Mouse (Mus musculus) layer of hippocampus, adult 18-20 months (tissue): ENCODE measurements around the gene Mrgpre. TPM values are rescaled to one million over a fixed set of nuclear protein-coding genes. Genes with fewer than 3 reads are reported as not detected.

Experiments
- DNase-seq, 2 experiments: peaks; one replicate each; pipeline ENCODE4 v3.0.0; 2022; ENCODE audit warnings: low spot score in 2 of 2
- microRNA-seq, 2 experiments: library from miRNA; unstranded; fragments of <30 nt; microRNA quantifications; one replicate each; pipeline ENCODE4 v1.2.0; 2021
- total RNA-seq, 2 experiments: library from RNA; stranded (reverse); gene quantifications; 2 replicates each; pipeline ENCODE4 v1.2.3; 2021

The Mrgpre gene
- total RNA-seq, 2 experiments from 2014 or later, result 5.4 to 6.9 TPM

DNA sequence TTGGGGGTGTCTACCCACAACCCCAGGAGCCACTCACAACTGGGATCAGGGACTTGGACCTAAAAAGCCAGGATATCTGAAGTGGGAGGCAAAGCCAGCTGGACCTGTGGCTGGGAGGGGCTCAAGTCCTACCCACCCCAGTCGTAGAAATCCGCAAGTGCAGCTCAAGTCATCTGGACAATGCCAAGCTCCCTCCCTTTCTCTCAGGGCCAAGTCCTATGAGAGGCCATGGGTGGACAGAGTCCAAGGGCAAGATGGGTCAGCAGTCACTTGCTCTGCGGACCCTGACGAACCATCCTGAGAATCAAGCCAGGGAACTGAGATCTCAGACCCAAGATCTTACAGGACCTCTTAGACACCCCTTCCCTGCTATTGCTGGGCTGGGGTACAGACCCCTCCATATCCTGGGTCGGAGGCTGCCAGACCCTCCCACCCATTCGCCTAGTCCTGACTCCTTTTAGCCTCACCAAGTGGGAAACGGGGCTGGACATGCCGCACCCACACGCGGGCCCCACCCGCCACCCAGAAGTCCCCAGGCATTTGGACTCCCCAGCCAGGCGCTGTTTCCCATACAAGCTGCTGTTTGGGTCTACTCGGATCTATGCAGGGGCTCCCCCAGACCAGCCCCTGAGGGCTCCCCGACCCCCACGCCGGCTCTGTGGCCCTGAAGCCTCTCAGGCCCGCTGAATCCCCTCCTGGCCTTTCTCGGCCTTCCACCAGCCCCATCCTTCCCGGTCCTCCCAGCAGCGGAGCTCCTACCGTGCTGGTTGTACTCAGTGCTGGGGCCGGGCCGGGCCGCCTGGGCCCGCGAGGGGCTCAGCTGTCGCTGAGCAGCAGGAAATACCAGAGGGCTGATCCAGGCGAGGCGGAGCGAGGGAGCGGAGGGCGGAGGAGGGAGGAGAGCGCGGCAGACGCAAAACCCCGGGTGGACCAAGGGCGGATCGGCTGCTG, 44.5 kb downstream of the Mrgpre start:
- peak; percentile 66 to 77 for DNase-seq

DNA sequence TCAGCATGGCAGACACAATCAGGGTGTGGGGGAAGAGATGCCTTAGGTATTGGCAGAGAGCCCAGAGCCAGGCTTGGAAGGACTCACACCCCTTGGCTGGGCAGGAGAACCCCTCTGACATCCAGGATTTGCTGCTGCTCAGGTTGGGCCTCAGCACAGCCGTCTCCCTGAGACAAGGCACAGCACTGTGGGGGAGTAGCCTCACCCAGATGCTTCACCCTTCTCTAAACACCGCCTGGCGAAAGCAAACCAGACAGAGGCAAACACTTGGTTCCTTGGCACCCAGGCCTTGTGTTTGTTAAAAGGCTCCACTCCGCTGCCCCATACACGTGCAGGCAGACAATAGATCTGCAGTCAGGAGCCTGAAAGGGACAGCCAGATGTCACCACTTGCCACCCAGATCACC, 45.7 kb downstream of the Mrgpre start:
- no peak for DNase-seq

- DNase-seq, result no peak
Measured at GRCm38 (mm10) chr7:143738194-143738593, 46.1 kb downstream of the Mrgpre start.

GRCm38 (mm10) chr7:143733746-143734145, 50.6 kb downstream of the Mrgpre start:
- DNase-seq, result no peak

DNA sequence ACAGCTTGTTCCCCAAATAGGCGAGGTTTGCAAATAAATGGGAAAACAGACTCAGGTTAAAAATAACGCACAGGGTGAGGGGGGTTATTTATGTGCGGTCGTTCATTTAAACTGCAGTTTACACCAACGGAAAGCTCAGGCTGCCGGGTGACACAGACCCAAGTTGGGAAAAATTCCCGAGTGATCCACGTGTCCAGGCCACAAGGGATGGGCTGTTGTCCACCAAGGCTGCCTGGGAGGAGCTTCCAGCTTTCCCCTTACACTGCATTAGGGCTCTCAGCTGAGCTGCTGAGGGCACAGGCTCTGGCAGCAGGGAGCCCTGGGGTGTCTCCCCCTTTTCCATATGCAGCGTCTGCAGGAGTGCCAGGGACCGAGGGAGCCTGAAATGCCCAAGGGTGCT, 54.4 kb downstream of the Mrgpre start:
- no peak for DNase-seq

Small RNAs within 50 kb of the gene (microRNA-seq; reads per million reads assigned to microRNA genes)
- 0 reads per million in 2 experiments for gene Gm22064

Other genes starting within 250 kb of the Mrgpre start
- 100 to 1,000 TPM; 123 to 136 TPM for gene Nap1l4, start 235.4 kb downstream of the Mrgpre start, total RNA-seq
- 10 to 100 TPM; 38.4 to 53.4 TPM for gene Cars, start 184.4 kb downstream of the Mrgpre start, total RNA-seq
- gene Tnfrsf26, start 155.8 kb downstream of the Mrgpre start, total RNA-seq, result under 1 TPM in 1 of 2 experiments, not detected in 1; 0.13 TPM
- 1 to 10 TPM; 1.4 to 2.4 TPM for gene Tnfrsf22, start 134.8 kb downstream of the Mrgpre start, total RNA-seq
- under 1 TPM; 0.71 to 0.92 TPM for gene Tnfrsf23, start 98.6 kb downstream of the Mrgpre start, total RNA-seq
- 10 to 100 TPM; 19.3 to 22.1 TPM for gene Osbpl5, start 27.5 kb downstream of the Mrgpre start, total RNA-seq
- not detected for gene Mrgprg, start 17.5 kb downstream of the Mrgpre start, total RNA-seq
- 1 to 10 TPM; 6.4 to 6.8 TPM for gene Nadsyn1, start 38.3 kb upstream of the Mrgpre start, total RNA-seq
- 10 to 100 TPM; 34.3 to 36.9 TPM for gene Dhcr7, start 38.6 kb upstream of the Mrgpre start, total RNA-seq
- gene Gm498, start 82.3 kb upstream of the Mrgpre start, total RNA-seq, result not detected
- 100 to 1,000 TPM; 119 to 122 TPM for gene Shank2, start 217.4 kb upstream of the Mrgpre start, total RNA-seq